Mouse (Mus musculus) fat pad, adult 2 months (tissue): ENCODE results near the gene Batf2.

Experiments
- DNase-seq: peaks from one replicate; pipeline ENCODE4 v3.0.0-alpha.2; 2011; ENCODE audit warnings: low read depth, low spot score; ENCODE audit errors: extremely low read depth

The Batf2 gene

GRCm38 (mm10) chr19:6218606-6219005 is 77.8 kb downstream of the Batf2 start:
- no peak for DNase-seq
